Mouse (Mus musculus): ENCODE data around the gene Vmo1. TPM values are rescaled to one million over a fixed set of nuclear protein-coding genes. Genes with fewer than 3 reads are reported as not detected.

The Vmo1 gene
- total and polyA plus RNA-seq, 2 experiments, result 3.9 to 5.5 TPM

DNA sequence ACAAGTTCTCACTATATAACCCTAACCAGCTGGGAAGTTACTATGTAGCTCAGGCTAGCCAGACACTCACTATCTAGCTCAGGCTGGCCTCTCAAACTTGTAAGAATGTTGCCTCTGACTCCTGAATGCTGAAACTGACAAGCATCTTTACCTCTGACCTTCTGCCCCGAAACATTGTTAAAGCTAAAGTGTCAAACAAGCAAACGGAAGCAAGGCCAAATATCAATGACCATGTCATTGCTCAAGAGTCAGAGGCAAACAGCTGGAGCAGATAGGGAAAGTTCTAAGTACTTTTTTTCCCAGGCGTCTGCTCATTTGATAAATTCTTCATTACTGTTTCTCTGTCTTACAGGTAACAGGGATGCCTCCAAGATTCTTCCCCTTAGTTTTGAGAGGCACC is 12.4 kb downstream of the Vmo1 start:
- TF ChIP-seq POLR2A (IDR thresholded peaks at IDR 0.05; ENCODE audit: extremely low read depth, insufficient read depth, low read length) (no peak), CTCF (IDR thresholded peaks at IDR 0.05; ENCODE audit: low read depth, low read length) (no peak)
- H3K9ac ChIP-seq (ENCODE audit: low read depth, low read length), result no peak overlapping the region
- H3K79me2 ChIP-seq (ENCODE audit: control insufficient read depth, insufficient read depth, low read length), result no peaks in the 10 kb centered on the region
- H3K36me3 ChIP-seq (ENCODE audit: control insufficient read depth, insufficient read depth, low read length), result no peaks in the 10 kb centered on the region
- DNase-seq (ENCODE audit: extremely low read depth, low read depth, low spot score), result peak; percentile 85
- peaks cover 16% of the 10 kb centered on the region for H3K4me1 ChIP-seq (ENCODE audit: control insufficient read depth, insufficient read depth, low read length)
- 12% methylated on average over 3 of the region's 3 CpGs for WGBS
- no peak overlapping the region for H3K4me3 ChIP-seq (ENCODE audit: insufficient read depth, low read depth, low read length)
- H3K27ac ChIP-seq (replicated peaks; ENCODE audit: insufficient read depth, low read depth, low read length), result peak overlapping the region; percentile 45; the same call in 1 of the 2 replicates
- no peaks in the 10 kb centered on the region for H3K27me3 ChIP-seq (ENCODE audit: control insufficient read depth, insufficient read depth, low read length)

- 90% methylated on average over 1 of the region's 1 CpGs for WGBS
Measured at GRCm38 (mm10) chr11:70500476-70500812, 14.0 kb downstream of the Vmo1 start.

DNA sequence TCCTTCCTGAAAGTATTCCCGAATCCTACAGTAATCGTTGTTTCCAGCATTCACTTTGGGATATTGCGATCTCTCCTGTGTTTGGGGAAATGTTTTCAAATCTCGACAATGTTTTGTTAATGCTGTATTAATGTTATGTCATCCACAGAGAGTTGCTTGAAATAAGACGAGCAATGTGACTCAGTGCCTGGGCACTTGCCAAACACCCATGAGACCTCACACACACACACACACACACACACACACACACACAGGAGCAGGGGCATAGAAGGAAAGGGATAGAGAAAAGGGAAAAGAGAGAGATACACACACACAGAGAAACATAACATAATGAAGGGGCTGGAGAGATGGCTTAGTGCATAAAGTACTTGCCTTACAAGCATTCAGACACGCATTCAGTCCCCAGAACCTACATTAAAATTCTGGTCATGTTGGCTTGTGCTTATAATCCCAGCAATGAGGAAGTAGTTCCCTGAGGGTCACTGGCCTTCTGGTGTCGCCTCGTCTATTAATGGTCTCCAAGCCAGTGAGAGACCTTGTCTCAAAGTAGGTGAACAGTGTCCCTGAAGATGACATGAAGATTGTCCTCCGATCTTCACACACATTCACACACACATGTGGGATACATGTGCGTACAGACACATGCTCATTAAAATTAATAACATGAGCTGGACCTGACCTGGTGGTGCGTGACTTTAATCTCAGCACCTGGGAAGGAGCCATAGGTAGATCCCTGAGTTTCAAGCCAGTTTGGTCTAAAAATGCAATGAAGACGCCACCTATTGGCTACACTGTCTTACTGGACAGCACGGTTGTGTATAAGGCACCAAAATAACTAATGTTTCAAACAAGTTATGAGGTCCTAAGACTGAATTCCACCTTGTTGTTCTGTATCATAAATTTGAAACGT is 14.6 kb downstream of the Vmo1 start:
- H3K79me2 ChIP-seq (ENCODE audit: control insufficient read depth, insufficient read depth, low read length), result no peaks in the 10 kb centered on the region
- DNase-seq (ENCODE audit: extremely low read depth, low read depth, low spot score), result no peak
- peak; percentile 17; the same call in 1 of the 2 replicates for TF ChIP-seq CTCF (IDR thresholded peaks at IDR 0.05; ENCODE audit: low read depth, low read length)
- TF ChIP-seq POLR2A (IDR thresholded peaks at IDR 0.05; ENCODE audit: extremely low read depth, insufficient read depth, low read length), result no peak

More at GRCm38 (mm10) chr11:70500476-70500812, 14.0 kb downstream of the Vmo1 start:
- TF ChIP-seq CTCF (IDR thresholded peaks at IDR 0.05; ENCODE audit: low read depth, low read length) (no peak), POLR2A (IDR thresholded peaks at IDR 0.05; ENCODE audit: extremely low read depth, insufficient read depth, low read length) (no peak)
- Histone ChIP-seq H3K4me1 (ENCODE audit: control insufficient read depth, insufficient read depth, low read length) (peaks cover 14% of the 10 kb centered on the region), H3K27me3 (ENCODE audit: control insufficient read depth, insufficient read depth, low read length) (no peaks in the 10 kb centered on the region), H3K36me3 (ENCODE audit: control insufficient read depth, insufficient read depth, low read length) (no peaks in the 10 kb centered on the region), H3K9ac (ENCODE audit: low read depth, low read length) (no peak overlapping the region), H3K4me3 (ENCODE audit: insufficient read depth, low read depth, low read length) (no peak overlapping the region), H3K27ac (replicated peaks; ENCODE audit: insufficient read depth, low read depth, low read length) (no peak overlapping the region), H3K79me2 (ENCODE audit: control insufficient read depth, insufficient read depth, low read length) (no peaks in the 10 kb centered on the region)
- peak; percentile 58 for DNase-seq (ENCODE audit: extremely low read depth, low read depth, low spot score)

GRCm38 (mm10) chr11:70489684-70490083 is 24.7 kb downstream of the Vmo1 start:
- no peak for TF ChIP-seq POLR2A (IDR thresholded peaks at IDR 0.05; ENCODE audit: extremely low read depth, insufficient read depth, low read length)
- TF ChIP-seq CTCF (IDR thresholded peaks at IDR 0.05; ENCODE audit: low read depth, low read length), result no peak
- WGBS, result 78% methylated on average over 6 of the region's 6 CpGs
- no peak overlapping the region for H3K27ac ChIP-seq (replicated peaks; ENCODE audit: insufficient read depth, low read depth, low read length)
- H3K27me3 ChIP-seq (ENCODE audit: control insufficient read depth, insufficient read depth, low read length), result no peaks in the 10 kb centered on the region
- DNase-seq (ENCODE audit: extremely low read depth, low read depth, low spot score), result peak; percentile 54
- H3K9ac ChIP-seq (ENCODE audit: low read depth, low read length), result no peak overlapping the region
- no peaks in the 10 kb centered on the region for H3K36me3 ChIP-seq (ENCODE audit: control insufficient read depth, insufficient read depth, low read length)
- H3K4me3 ChIP-seq (ENCODE audit: insufficient read depth, low read depth, low read length), result no peak overlapping the region
- no peaks in the 10 kb centered on the region for H3K4me1 ChIP-seq (ENCODE audit: control insufficient read depth, insufficient read depth, low read length)
- H3K79me2 ChIP-seq (ENCODE audit: control insufficient read depth, insufficient read depth, low read length), result no peaks in the 10 kb centered on the region

More for the DNA sequence above, 14.6 kb downstream of the Vmo1 start:
- Histone ChIP-seq H3K4me3 (ENCODE audit: insufficient read depth, low read depth, low read length) (no peak overlapping the region), H3K4me1 (ENCODE audit: control insufficient read depth, insufficient read depth, low read length) (peaks cover 14% of the 10 kb centered on the region), H3K9ac (ENCODE audit: low read depth, low read length) (no peak overlapping the region), H3K27ac (replicated peaks; ENCODE audit: insufficient read depth, low read depth, low read length) (no peak overlapping the region), H3K36me3 (ENCODE audit: control insufficient read depth, insufficient read depth, low read length) (no peaks in the 10 kb centered on the region), H3K27me3 (ENCODE audit: control insufficient read depth, insufficient read depth, low read length) (no peaks in the 10 kb centered on the region)
- WGBS, result 69% methylated on average over 14 of the region's 14 CpGs

DNA sequence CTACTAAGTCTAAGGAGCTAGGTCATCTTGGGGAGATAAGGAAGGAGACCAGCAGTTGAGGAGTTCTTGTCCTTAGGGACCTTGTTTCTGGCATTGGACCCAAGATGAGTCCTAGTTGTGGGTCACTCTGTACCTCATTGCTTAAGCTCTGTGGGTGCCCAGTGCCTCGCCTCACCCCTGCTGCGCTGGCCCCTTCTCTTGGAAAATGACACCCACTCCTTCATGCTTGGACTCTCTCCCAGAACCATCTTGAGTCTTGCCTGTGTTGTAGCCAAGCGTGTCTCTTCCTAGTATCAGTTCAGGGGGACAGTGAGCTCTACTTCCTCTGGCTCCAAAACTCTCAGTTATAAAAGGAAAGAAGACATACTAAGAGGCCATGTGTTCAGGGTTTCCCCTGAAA is 25.3 kb downstream of the Vmo1 start:
- H3K27me3 ChIP-seq (ENCODE audit: control insufficient read depth, insufficient read depth, low read length), result no peaks in the 10 kb centered on the region
- no peak overlapping the region for H3K9ac ChIP-seq (ENCODE audit: low read depth, low read length)
- H3K36me3 ChIP-seq (ENCODE audit: control insufficient read depth, insufficient read depth, low read length), result no peaks in the 10 kb centered on the region
- no peak for TF ChIP-seq POLR2A (IDR thresholded peaks at IDR 0.05; ENCODE audit: extremely low read depth, insufficient read depth, low read length)
- no peak for TF ChIP-seq CTCF (IDR thresholded peaks at IDR 0.05; ENCODE audit: low read depth, low read length)
- no peak overlapping the region for H3K4me3 ChIP-seq (ENCODE audit: insufficient read depth, low read depth, low read length)
- H3K27ac ChIP-seq (replicated peaks; ENCODE audit: insufficient read depth, low read depth, low read length), result no peak overlapping the region
- DNase-seq (ENCODE audit: extremely low read depth, low read depth, low spot score), result no peak
- H3K4me1 ChIP-seq (ENCODE audit: control insufficient read depth, insufficient read depth, low read length), result no peaks in the 10 kb centered on the region
- 91% methylated on average over 3 of the region's 3 CpGs for WGBS
- H3K79me2 ChIP-seq (ENCODE audit: control insufficient read depth, insufficient read depth, low read length), result no peaks in the 10 kb centered on the region

GRCm38 (mm10) chr11:70487816-70488215 is 26.6 kb downstream of the Vmo1 start:
- 65% methylated on average over 4 of the region's 4 CpGs for WGBS
- TF ChIP-seq POLR2A (IDR thresholded peaks at IDR 0.05; ENCODE audit: extremely low read depth, insufficient read depth, low read length) (no peak), CTCF (IDR thresholded peaks at IDR 0.05; ENCODE audit: low read depth, low read length) (no peak)
- Histone ChIP-seq H3K79me2 (ENCODE audit: control insufficient read depth, insufficient read depth, low read length) (no peaks in the 10 kb centered on the region), H3K36me3 (ENCODE audit: control insufficient read depth, insufficient read depth, low read length) (no peaks in the 10 kb centered on the region), H3K4me3 (ENCODE audit: insufficient read depth, low read depth, low read length) (no peak overlapping the region), H3K9ac (ENCODE audit: low read depth, low read length) (no peak overlapping the region), H3K27me3 (ENCODE audit: control insufficient read depth, insufficient read depth, low read length) (no peaks in the 10 kb centered on the region), H3K27ac (replicated peaks; ENCODE audit: insufficient read depth, low read depth, low read length) (no peak overlapping the region), H3K4me1 (ENCODE audit: control insufficient read depth, insufficient read depth, low read length) (no peaks in the 10 kb centered on the region)
- no peak for DNase-seq (ENCODE audit: extremely low read depth, low read depth, low spot score)

Measured in liver, adult 2 months (tissue).